Mouse (Mus musculus): Measurements from ENCODE around the gene Srp54a. TPM values are rescaled to one million over a fixed set of nuclear protein-coding genes. Genes with fewer than 3 reads are reported as not detected.

The Srp54a gene
- 177 TPM for polyA plus RNA-seq (2017; shearing (Covaris generic))

DNA sequence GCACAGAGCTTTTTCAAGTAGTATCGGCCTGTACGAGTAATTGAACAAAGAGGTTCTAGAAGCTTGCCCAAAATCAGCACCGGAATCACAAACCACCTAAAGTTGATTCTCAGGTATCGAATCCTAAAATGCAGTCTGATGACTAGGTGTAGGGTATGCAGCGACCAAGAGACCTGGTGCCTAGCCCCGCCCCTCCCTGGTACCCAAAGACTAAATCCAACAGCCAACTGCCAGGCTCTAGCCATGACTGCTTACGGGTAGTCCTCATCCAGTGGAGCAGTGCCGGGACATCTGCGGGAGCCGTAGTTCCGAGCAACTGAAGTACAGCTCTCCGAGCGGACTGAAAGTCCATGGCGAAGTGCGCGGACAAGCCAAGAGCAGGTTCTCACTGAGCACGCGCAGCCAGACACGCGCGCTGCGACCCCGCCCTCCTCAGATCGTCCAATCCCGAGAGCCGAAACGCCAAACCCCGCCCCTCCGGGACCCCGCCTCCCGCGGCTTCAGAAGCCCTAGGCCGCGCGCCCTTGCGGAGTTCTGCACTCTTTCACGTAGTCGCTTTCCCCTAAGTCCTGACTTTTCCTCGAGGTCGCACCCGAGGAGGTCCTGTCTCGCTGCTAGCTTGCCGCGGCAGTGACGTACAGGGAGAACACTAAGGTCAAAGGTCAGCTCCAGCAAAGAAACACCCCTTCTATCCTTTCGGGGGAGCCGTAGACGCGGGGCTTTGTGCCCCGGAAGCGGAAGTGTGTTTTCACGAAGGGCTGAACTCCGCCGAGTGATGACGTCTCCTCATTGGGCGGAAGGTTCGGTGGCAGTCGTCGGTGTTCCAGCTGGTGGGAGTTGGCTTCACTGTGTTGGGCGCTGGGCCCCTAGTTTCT, at the start of gene Srp54a, which contains the start of gene 2700097O09Rik:
Srp54a (plus strand) TSS at position 537 of the 875 bp plus-strand sequence.
2700097O09Rik (minus strand) TSS at position 385 of the 875 bp plus-strand sequence.

GRCm38 (mm10) chr12:55124242-55124641, 44.2 kb downstream of the Srp54a start, which contains the start of gene Fam177a:
Fam177a (plus strand) TSS chr12:55124469.

DNA sequence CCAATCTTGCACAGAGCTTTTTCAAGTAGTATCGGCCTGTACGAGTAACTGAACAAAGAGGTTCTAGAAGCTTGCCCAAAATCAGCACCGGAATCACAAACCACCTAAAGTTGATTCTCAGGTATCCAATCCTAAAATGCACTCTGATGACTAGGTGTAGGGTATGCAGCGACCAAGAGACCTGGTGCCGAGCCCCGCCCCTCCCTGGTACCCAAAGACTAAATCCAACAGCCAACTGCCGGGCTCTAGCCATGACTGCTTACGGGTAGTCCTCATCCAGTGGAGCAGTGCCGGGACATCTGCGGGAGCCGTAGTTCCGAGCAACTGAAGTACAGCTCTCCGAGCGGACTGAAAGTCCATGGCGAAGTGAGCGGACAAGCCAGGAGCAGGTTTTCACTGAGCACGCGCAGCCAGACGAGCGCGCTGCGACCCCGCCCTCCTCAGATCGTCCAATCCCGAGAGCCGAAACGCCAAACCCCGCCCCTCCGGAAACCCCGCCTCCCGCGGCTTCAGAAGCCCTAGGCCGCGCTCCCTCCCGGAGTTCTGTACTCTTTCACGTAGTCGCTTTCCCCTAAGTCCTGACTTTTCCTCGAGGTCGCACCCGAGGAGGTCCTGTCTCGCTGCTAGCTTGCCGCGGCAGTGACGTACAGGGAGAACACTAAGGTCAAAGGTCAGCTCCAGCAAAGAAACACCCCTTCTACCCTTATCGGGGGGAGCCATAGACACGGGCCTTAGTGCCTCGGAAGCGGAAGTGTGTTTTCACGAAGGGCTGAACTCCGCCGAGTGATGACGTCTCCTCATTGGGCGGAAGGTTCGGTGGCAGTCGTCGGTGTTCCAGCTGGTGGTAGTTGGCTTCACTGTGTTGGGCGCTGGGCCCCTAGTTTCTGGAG, 74.7 kb downstream of the Srp54a start, which contains the start of gene Srp54b:
Srp54b (plus strand) TSS at position 546 of the 890 bp plus-strand sequence.

Other genes starting within 250 kb of the Srp54a start
- 36.7 TPM for gene Cfl2, start 217.4 kb upstream of the Srp54a start, polyA plus RNA-seq (2017; shearing (Covaris generic))
- not detected for gene Gm20403, start 93.7 kb upstream of the Srp54a start, polyA plus RNA-seq (2017; shearing (Covaris generic))
- 105 TPM for gene Baz1a, start 65.9 kb upstream of the Srp54a start, polyA plus RNA-seq (2017; shearing (Covaris generic))
- gene 2700097O09Rik, start 152 bp upstream of the Srp54a start, polyA plus RNA-seq (2017; shearing (Covaris generic)): 21.0 TPM
- 49.4 TPM for gene Fam177a, start 44.2 kb downstream of the Srp54a start, polyA plus RNA-seq (2017; shearing (Covaris generic))
- 60.9 TPM for gene Srp54b, start 74.8 kb downstream of the Srp54a start, polyA plus RNA-seq (2017; shearing (Covaris generic))
- gene 1700047I17Rik2, start 119.3 kb downstream of the Srp54a start, polyA plus RNA-seq (2017; shearing (Covaris generic)): not detected
- 104 TPM for gene Srp54c, start 149.9 kb downstream of the Srp54a start, polyA plus RNA-seq (2017; shearing (Covaris generic))
- 5.9 TPM for gene 1110008L16Rik, start 219.3 kb downstream of the Srp54a start, polyA plus RNA-seq (2017; shearing (Covaris generic))
- 14.8 TPM for gene Ppp2r3c, start 222.7 kb downstream of the Srp54a start, polyA plus RNA-seq (2017; shearing (Covaris generic))